Mouse (Mus musculus): ENCODE results near the gene Lipe. TPM values are rescaled to one million over a fixed set of nuclear protein-coding genes. Genes with fewer than 3 reads are reported as not detected.
A peak's percentile ranks its signal among the peaks of the same experiment; 100 is the strongest.

The Lipe gene
- total RNA-seq, 1 experiment from 2014 or later, result 26.2 TPM

DNA sequence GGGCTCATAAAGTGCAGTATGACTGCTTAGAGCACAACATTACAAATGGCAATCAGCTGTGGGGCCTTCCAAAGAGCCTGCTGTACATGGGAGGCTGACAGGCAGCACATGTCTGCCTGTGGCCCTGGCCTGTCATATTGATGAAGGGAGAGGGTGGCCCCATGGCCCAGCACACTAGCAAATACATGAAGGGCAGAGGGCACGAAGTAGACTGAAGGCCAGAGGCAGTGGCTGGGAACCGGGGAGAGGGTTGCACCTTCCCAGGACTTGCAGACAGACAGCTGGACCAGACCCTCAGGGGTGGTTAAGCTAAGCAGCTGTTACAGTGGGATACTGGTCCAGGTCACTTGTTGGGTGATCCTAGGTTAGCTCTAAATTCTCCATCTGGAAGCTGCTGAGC lies 7.5 kb downstream of the Lipe start:
- no peak for ATAC-seq (ENCODE audit: extremely low read depth, insufficient number of reproducible peaks, low FRiP score, poor library complexity, severe bottlenecking)

DNA sequence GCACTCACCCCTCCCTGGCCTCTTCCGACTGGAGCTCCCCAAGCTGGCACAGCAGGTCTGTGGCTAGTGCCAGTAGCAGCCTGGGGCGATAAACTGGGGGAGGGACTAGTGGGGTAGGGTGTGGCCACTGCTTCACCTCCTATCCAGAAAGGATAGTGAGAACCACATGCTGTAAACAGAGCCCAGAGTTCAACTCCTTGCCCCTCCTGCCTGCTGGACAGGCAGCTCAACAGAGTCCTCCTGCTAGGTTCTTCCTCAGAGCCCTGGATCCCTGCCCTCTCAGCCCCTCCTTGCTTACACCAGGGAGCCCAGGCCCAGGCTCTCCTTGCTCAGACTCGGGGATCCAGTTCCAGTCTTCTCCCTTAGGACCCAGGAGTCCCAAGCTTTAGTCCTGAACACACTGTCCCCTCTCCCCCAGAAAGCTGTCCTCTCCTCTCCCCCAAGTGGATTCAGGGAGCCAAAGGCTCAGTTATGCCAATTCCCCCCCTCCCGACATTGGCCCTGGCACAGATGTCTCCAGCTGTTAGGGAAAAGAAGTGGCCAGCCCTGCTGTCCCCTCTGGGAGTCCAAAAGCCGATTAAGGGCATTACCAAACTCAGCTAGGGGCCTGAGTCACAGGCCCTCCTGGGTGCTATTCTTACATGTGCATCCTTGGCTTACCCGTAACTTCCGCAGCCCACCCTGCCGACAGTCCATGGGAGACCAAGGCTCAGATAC lies 8.3 kb downstream of the Lipe start:
- ATAC-seq (ENCODE audit: extremely low read depth, insufficient number of reproducible peaks, low FRiP score, poor library complexity, severe bottlenecking), result no peak

DNA sequence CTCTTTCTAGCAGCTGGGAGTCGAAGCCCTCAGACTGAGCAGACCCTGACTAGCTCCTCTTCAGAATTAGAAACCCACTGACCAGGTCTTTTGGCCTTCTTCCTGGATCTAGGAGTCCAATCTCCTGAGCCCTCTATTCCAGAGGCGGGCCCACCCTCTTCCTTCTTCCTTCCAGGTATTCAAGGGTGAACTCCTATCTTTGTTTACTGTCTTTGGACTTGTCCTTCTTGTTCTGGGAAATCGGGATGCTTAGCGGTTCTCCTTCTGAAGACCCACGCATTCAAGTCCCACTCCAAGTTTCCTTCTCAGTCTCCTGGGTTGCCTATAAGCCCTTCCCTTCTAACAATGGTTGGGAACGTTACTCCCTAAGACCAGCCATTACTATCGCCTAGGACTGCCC lies 9.6 kb downstream of the Lipe start:
- ATAC-seq (ENCODE audit: extremely low read depth, insufficient number of reproducible peaks, low FRiP score, poor library complexity, severe bottlenecking), result no peak

DNA sequence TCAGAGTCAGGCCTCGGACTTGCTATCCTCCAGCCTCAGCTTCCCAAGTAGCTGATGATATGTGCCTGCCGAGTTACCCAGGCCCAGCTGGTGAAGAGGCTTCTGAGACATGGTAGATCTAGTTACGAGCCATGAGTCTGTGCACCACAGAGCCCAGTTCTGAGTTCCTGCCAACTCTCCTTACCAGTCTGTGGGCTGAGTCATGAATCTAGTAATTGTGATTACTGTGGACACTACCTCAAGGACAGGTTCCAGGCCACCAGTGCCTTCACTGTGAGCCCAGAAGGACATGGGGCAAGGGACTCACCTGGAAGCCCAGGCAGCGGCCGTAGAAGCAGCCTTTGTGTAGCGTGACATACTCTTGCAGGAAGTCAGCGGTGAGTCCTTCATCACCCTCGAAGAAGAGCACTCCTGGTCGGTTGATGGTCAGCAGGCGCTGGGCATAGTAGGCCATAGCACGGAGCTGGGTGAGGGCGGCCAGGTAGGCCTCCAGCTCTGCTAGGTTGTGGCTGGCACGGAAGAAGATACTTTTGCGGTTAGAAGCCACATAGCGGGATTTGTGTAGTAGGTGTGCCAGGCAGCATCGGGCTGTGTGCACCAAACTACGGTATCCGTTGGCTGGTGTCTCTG lies 10.6 kb downstream of the Lipe start:
- ATAC-seq (ENCODE audit: extremely low read depth, insufficient number of reproducible peaks, low FRiP score, poor library complexity, severe bottlenecking), result no peak

DNA sequence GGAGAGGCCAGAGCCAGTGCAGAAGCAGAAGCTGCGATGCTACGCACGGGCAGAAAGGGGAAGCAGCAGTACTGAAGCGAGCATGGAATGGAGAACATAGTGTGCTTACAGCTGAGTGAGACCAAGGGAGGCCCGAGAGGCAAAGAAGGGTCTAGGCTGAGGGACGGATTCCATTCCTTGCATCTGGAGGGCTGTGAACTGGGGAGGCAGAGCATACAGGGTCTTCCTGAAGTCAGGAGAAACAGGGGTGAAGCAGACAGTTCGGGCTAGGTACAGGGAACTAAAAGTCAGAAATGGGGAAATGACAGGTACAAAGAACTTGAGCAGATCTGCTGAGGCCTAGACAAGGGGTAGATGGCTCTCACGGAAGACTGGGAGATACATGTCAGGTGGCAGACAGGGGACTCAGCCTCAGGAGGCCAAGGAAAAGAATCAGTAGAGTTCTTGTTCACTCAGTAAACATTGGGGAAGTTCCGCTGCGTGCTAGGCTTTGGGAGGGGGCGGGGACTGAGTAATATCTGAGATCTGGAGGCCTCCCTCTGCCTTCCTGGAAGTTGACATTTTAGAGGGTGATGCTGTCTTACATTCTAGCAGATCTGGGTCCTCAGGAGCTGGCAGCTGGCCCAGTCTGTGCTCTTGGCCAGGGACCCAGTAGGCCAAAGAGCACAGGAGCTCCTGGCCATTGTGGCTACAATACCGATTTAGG lies 12.5 kb downstream of the Lipe start:
- peak; percentile 80 for ATAC-seq (ENCODE audit: extremely low read depth, insufficient number of reproducible peaks, low FRiP score, poor library complexity, severe bottlenecking)

DNA sequence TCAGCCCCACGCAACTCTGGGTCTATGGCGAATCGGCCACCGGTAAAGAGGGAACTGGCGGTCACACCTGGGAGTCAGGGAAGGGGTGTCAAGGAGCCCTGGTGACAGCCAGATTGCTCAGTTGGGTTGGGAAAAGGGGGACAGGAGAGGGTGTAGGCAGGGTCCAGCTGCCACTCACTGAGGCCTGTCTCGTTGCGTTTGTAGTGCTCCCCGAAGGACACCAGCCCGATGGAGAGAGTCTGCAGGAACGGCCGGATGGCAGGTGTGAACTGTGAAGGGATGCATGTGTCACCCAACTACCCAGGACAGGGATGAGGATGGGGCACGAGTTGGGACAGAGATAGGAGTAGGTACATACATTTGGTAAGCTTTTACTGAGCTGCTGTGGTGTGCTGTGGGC lies 13.3 kb downstream of the Lipe start:
- no peak for ATAC-seq (ENCODE audit: extremely low read depth, insufficient number of reproducible peaks, low FRiP score, poor library complexity, severe bottlenecking)

DNA sequence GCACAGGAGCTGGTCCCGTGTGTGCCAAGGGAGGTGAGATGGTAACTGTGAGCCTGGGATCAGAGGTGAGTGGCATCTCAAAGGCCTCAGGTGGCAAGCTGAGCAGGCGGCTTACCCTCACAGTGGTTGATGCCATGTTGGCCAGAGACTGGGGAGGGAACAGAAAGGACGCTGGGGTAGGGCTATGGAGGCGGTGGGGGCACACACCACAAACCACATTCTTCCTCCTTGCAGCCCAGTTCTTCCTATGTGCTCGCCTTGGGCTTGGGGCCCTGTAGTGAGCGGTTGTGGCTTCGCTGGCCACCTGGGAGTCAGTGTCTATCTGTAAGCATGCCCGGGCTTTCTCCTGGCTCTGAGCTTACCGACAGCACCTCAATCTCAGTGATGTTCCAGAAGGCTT lies 13.7 kb downstream of the Lipe start:
- no peak for ATAC-seq (ENCODE audit: extremely low read depth, insufficient number of reproducible peaks, low FRiP score, poor library complexity, severe bottlenecking)

DNA sequence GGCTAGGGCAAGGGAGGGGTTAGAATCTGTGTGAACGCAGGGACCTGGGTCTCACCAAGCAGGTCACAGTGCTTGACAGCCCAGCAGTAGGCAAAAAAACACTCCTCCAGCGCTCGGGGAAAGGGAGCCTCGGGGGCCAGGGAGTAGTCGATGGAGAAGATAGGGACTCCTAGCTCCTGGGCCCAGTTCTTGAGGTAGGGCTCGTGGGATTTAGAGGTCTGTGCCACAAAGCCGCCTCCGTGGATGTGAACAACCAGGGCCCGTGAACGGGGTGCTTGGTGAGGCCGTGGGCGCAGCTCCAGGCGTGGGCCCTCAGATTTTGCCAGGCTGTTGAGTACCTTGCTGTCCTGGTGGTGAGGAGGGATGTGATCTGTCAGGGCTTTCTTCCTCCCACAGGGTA lies 14.2 kb downstream of the Lipe start:
- ATAC-seq (ENCODE audit: extremely low read depth, insufficient number of reproducible peaks, low FRiP score, poor library complexity, severe bottlenecking), result no peak

DNA sequence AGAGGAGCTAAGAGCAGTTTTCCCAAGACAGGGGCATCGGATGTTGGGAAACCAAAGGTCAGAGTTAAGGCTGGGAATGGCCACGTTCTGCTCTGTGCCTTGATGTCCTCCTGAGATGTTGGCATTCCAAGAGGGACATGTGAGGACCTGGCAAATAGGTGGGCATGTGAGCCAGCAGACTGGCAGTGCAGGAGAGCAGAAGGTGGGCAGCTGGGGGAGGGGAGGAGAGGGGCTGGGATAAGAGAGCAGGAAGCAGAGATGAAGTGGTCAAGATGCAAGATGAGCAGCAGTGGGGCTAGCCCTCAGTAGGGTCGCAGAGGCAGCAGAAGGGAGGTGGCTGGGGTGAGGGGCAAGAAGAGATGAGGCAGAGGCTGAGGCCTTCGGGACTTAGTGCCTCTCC lies 14.6 kb downstream of the Lipe start:
- ATAC-seq (ENCODE audit: extremely low read depth, insufficient number of reproducible peaks, low FRiP score, poor library complexity, severe bottlenecking), result no peak

DNA sequence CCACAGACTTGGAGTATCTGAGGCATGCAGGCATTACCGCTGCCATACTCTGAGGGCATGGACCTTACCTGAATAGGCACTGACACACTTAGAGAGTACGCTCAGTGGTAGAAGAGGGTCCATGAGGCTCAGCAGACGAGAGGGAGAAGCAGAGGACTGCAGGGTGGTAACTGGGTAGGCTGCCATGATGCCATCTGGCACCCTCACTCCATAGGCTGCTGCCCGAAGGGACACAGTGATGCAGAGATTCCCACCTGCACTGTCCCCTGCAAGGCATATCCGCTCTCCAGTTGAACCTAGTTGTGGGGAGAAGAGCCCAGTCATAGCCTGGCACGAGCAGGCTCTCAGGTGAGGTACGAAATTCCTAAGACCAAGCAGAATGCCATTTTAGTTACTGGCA lies 15.1 kb downstream of the Lipe start:
- ATAC-seq (ENCODE audit: extremely low read depth, insufficient number of reproducible peaks, low FRiP score, poor library complexity, severe bottlenecking), result no peak

DNA sequence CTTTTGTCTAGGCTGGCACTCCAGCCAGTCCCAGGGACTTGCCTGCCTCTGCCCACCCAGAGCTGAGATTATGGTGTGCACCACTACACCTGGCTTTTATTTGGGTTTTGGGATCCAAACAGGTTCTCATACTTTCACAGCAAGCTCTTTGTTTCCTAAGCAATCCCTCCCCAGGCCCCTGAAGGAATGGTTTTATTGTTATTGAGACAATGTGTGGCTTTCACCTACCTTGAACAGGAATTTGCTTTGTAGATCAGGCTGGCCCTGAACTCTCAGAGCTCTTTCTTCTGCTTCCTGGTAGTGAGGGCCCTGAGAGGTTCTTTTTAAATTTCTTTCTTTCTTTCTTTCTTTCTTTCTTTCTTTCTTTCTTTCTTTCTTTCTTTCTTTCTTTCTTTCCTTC lies 16.0 kb downstream of the Lipe start:
- ATAC-seq (ENCODE audit: extremely low read depth, insufficient number of reproducible peaks, low FRiP score, poor library complexity, severe bottlenecking), result no peak

DNA sequence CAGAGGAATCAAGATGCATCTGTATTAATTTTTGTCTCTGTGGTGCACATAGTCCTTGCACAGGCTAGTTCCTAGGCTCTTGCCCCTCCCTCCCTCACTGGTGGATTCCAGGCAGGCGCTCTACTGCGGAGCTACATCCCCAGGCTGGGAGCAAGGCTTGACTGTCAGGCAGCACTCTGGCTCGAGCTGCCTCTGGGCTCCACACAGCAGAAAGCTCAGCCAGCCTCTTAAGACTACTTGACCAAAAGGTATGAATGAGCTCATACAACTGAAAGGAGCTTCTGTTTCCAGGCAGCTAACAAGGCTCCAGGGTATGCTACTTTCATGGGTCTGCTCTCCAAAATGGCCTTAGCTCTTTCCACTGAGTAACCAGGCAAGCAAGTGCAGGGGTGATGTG lies 17.2 kb downstream of the Lipe start:
- ATAC-seq (ENCODE audit: extremely low read depth, insufficient number of reproducible peaks, low FRiP score, poor library complexity, severe bottlenecking), result no peak

DNA sequence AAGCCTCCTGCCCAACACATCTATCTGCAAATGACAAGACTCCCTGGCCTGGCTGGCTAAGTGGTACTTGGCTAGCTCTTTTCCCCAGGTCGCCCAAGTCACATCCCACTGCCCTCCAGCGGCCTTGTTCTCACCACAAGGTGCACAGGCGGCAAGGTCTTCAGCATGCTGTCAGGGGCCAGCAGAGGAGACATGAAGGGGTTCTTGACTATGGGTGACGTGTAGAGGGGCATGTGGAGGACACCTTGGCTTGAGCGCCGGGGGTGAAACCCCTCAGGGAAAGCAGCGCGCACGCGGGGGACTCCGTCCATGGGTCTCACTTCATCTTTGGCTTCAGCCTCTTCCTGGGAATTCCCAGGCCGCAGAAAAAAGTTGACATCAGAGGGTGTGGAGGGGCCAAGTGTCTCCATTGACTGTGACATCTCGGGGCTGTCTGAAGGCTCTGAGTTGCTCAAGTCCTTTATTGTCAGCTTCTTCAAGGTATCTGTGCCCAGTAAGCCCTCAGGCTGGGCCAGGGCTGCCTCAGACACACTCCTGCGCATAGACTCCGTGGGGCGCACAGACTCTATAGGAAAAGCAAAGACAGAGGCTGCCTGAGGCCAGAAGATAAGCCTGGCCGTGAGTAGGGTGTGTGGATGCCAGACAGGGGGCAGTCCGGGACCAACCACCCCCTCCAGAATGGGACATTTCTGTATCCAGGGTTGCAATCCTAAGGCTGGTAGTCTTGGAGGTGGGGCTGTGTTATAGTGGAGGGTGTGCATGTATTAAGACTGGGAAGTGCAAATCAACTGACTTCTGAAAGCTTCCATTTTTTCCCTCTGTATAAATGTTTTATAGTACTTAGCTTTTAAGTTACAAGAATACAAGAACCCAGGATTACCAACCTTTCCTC lies 17.9 kb downstream of the Lipe start:
- ATAC-seq (ENCODE audit: extremely low read depth, insufficient number of reproducible peaks, low FRiP score, poor library complexity, severe bottlenecking), result no peak

DNA sequence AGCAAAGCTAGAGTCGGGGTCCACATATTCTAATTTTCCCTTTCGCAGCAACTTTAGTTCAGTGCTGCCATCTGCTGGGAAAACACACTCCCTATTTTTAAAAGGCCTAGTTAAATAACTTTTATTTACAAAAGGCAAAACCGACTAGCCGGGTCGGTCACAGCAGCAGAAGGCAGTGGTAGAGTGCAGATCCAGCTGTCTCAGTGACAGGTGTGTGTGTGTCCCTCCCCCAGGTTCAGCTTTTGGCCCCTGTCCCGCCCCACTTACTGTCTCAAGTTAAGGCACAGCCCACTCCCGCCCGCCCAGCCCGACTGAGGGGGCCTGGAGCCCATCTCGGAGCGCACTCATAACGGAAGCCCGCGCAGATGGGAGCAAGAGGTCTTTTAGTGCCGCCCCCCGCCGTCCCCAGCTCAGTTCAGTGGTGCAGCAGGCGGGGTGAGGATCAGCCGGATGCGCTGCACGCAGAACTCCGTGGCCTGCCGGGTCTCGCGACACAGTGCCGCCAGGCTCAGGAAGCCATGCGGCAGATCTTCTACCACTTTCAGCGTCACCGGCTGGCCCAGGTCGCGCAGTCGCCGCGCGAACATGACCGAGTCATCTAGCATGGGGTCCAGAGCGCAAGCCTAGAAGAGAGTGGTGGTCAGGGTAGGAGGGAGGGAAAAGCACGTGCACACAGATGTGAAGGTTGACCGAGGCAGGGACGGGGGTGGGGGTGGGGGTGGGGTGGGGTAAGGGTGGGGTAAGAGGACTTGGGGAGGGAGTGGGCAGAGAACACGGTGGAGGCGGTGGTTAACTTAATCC lies 18.8 kb downstream of the Lipe start:
- ATAC-seq (ENCODE audit: extremely low read depth, insufficient number of reproducible peaks, low FRiP score, poor library complexity, severe bottlenecking), result peak; percentile 52

DNA sequence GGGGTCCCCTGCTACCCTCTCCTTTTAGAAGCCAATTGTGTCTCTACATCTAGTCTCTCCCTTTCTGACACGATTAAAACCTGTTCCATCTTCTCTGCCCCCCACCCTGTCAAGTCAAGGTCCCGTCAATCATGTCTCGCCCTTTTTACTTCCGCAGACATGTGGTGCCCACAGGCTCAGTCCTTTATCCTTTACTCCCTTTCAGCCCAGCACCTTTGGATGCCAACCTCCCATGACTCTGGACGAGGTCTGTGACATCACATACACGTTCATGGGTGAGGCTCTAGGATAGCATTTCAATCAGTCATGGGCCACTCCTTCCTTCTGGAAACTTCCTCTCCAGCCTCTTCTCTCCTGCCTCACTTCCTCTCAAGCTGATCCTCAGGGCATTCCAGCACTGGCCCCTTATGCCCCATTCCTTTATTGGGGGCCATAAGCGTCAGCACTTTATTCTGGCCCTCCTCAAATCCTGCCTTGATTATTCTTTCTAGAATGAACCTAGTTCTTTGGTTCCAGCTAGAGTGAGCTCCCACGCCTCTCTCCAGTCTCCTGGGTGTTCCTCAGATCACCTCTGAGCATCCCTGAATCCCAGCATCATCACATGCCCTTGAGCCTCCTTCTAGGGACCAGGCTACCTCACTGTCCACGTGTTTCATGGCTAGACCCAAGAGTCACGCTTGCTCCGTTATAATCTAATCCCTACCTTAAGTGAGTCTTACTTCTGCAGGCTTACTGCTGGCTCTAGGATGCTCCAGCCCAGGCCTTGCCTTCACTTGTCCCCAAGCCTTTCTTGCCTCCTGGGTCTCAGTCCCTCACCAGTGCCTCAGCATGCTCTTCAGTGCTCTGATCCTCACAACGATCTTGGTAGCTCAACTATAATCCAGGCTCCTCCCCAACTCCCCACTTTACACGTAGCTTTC lies 20.1 kb downstream of the Lipe start:
- ATAC-seq (ENCODE audit: extremely low read depth, insufficient number of reproducible peaks, low FRiP score, poor library complexity, severe bottlenecking), result no peak

DNA sequence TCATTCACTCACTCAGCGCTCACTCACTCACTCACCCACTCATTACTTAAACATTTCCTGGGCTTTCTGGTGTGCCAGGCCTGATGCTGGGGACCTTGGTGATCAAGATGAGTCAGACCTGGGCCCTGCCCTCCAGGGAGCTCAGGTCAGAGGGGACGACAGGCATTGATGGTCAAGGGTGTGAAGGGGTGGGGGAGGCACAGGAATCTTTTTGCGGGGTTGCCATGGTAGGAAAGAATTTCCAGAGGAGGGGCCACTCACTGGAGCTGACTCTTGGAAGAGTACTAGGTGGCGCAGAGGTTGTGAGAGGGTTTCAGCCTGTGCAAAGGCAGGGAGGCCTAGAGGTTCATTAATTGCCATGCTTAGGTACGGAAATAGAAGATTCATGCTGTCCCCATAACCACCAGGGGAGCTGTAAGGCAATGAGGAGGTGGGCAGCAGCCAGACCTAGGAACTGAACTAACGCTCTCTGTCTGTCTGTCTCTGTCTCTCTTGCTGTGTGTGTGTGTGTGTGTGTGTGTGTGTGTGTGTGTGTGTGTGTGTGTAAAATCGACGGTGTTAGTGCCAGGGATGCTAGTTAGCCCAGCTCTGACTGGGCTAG lies 21.3 kb downstream of the Lipe start:
- ATAC-seq (ENCODE audit: extremely low read depth, insufficient number of reproducible peaks, low FRiP score, poor library complexity, severe bottlenecking), result no peak

DNA sequence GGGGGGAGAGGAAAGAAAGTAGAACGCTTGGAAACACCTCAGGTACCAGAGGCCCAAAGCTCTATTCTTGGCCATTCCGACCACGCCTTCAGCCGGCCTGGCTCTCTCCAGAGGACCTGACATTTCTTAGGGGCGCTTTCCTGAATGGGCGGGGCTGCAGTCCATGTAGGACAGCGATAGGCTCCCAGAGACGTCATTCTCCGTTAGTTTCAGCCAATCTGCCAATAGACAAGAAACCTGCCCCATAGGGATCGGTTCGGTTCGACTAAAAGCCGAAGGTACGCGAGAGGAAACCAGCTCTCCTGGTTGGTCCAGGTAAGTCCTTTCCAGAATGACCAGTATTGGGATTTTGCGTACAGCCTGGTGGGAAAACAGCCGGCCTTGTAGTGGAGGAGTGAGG lies 22.0 kb downstream of the Lipe start:
- no peak for ATAC-seq (ENCODE audit: extremely low read depth, insufficient number of reproducible peaks, low FRiP score, poor library complexity, severe bottlenecking)
